Mouse (Mus musculus) urinary bladder, postnatal 14 days (tissue): ENCODE measurements around the gene Hyal3.

Source experiments
- DNase-seq: peaks from one replicate; pipeline ENCODE4 v3.0.0; 2021; ENCODE audit warnings: low spot score

The Hyal3 gene

DNA sequence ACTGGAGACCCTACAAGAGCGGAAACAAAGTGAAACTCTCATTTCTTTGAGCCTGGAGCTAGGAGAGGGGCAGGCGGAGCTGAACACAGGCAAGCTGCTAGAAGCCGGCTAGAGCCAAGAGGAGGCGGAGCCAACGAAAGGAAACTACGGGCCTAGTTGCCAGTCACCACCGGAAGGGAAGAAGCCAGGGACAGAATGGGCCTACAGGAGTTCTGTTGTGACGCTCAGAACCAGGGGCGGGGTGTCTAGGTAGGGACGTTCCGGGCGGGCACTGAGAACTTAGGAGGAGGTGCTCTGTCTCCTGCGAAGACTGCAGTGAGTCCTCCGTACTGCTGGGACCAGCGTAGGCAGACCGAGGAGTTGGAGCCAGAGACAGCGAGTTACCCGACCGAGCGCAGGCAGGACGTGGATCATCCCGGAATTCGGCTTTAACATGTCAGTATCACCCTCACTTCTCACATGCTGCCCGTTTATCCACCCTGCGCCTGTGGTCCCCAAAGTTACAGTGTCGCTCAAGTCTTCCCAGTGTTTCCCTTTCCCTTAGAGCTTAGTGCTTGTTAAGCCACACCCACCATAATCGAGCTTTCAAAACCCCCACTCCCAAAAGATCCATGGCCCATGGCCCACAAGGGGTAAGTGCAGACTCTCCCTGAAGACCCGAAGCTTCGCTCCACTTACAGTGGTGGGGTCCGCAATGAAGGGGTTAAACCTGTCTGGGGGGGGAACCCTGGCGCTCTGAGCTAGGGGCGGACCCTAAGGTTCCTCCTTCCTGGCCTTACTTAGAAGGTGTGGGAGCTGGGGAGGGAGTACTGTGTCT is at the start of gene Hyal3:
TSS of gene Hyal3 (plus strand) at position 318 of the 817 bp plus-strand sequence.
- DNase-seq = peak; percentile 93

DNA sequence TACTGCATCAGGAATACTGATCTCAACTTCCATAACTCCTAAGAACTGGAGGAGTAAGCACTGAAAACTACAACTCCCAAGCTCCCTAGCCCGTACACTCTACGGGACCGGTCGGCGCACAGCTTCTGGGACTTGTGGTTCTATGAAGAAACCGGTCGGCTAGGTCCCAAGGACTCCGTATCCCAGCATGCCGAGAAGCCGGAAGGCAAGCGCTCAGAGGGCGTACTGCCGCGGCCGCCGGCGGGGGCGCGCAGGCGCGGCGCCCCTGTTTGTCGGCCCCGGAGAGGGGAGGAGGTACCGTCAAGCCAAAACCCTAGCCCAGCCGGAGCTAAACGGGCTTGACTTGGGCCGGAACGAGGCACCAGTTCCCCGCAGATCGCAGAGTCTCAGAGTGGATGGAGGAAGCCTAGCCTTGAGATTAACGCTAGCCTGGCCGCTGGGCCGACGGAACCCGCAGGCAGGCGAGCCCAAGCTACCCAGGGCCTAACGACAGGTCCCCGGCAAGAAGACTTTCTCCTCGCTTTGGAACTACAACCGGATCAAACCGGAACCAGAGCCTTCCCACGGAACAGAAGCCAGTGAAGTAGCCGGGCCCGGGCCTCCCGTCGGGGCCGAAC is 46.7 kb upstream of the Hyal3 start, which contains the start of gene Tmem115:
TSS of gene Tmem115 (plus strand) at position 155 of the 617 bp plus-strand sequence.
- DNase-seq = peak; percentile 93

DNA sequence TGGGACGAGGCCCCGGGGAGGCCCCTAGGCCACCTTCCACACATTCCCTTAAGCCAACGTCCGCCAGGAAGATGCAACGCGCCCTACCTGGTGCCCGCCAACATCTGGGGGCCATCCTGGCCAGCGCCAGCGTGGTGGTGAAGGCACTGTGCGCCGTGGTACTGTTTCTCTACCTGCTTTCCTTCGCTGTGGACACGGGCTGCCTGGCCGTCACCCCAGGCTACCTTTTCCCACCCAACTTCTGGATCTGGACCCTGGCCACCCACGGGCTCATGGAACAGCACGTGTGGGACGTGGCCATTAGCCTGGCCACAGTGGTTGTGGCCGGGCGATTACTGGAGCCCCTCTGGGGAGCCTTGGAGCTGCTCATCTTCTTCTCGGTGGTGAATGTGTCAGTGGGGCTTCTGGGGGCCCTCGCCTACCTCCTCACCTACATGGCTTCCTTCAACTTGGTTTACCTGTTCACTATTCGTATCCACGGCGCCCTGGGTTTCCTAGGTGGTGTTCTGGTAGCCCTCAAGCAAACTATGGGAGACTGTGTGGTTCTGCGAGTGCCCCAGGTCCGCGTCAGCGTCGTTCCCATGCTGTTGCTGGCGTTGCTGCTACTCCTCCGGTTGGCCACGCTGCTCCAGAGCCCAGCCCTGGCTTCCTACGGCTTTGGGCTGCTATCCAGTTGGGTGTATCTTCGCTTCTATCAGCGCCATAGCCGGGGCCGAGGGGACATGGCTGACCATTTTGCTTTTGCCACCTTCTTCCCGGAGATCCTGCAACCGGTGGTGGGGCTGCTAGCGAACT is 46.0 kb upstream of the Hyal3 start:
- DNase-seq = no peak

DNA sequence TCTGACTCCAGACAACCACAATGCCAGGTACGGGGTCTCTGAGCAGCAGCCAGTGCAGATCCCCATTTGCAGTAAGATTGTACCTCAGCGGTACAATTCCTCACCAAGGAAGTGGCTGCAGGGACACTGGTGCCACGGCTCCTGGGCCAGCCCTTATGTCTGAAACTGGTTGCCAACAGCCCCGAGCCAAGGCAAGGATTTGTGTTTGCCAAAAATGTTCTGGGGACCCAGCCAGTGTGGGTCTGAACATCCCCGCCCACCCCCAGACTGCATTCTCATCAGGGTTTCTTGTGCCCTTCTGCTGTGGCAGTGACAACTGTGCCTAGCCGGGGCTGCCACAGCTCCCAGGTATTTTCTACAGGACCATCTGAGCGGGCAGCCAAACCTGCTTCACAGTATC is 42.4 kb upstream of the Hyal3 start:
- no peak for DNase-seq

DNA sequence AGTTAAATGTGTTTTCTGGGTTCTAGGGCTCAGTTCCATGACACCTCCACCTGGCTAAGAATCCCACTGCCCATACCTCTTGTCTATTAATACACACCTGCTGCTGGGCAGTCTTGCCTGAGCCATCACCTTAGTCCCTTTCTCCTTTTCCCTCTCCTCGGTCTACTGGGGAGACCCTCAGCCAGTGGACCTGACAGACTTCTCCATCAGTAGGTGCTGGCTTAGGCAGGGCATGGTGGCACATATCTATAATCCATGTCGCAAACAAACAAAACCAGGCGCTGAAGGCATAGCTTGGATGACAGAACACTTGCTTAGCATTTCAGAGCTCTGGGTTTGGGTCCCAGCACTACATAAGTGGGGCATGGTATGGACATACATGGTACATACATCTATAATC is 41.9 kb upstream of the Hyal3 start:
- DNase-seq = no peak

DNA sequence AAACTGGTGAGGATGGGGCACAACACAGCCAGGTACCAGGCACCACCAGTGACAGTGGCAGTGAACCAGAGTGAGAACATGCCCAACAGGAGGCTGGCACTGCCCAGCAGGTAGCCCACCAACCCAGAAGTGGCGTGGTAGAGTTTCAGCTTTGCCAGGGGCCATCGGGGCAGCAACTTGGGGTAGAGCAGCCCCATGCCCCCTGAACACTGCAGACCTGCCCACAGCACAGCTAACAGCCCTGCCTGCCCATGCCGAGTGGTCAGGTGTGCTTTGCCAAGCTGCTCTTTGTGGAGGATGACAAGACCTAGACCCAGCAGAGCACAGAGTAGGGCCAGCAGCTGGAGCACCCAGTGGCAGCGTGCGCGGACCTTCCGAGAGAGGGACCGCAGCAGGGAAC is 40.7 kb upstream of the Hyal3 start:
- DNase-seq = no peak

DNA sequence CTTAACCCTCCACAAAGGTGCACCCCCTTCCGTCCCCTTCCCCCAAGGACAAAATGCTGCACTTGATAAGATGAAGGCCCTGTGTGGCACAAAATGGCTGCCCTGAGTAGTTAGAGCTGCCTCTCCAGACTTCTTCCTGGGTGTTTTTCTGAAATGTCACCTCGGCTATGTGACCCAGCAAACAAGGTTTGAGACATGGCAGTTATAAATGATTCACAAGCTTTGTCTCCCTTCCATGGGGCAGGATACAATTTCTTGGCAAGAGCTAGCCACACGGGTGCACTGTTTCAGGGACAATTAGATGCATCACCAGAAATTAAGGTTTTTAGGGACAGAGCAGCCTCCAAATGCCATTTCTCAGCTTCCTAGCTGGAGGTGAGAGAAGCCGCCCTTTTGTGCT is 40.2 kb upstream of the Hyal3 start:
- DNase-seq = no peak

DNA sequence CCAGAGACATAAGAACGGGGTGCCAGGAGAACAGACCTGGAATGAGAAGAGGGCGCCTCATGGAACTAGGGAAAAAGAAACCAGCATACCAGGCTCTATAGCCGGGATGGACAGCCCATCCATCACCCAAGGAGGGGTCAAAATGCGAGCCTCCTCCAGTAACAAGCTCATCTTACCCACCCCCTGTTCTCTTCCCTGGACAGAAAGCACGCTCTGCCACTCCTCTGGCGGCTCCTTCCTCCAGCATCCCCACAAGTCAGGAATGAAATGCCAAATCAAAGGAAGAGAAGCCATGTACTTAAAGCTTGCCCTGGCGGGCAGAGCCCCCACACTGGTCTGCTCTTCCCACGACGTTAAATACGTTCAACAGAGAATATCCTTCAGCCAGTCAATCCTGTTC is 39.6 kb upstream of the Hyal3 start:
- no peak for DNase-seq

DNA sequence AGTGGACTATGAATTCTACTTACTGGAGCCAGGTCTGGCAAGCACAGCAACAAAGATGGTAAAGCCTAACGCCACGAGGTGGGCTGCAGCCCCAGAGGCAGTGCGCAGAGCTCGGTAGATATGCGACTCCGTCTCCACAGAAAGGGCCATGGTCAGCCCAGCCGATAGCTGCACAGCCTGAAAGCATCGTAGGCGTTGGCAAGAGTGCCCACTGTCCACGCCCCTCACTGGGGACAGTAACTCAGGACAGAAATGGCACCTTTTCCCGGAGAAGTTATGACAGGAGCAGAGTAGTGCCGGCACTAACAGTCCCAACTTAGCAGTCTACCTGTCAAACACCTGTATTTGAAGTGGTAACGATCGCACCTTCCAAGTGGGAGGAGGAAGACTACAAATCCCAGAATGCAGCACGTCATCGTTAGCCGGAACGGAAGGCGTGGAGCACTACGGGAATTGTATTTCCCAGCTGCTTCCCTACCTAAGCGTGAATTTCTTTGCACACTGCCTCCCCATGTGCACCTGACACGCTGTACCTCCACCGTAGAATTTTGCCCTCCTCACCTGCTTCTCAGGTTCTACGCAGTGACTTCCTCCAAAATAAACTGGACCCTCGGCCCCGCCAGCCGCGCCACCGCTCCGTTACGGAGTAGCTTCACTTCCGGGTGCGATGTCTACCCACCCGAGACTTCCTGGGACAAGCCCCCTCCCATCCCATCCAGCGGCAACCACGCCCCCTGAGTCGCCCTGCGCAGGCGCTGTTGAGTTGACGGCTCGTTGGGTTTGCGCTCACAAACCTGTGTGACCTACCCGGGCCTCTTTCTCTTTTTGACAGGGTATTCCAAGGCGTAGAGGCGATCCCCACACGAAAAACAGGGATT is 38.9 kb upstream of the Hyal3 start, which contains the start of the genes Cyb561d2 and Nprl2:
TSS of gene Cyb561d2 (minus strand) at position 720 of the 878 bp plus-strand sequence.
TSS of gene Nprl2 (plus strand) at position 753 of the 878 bp plus-strand sequence.
- DNase-seq = peak; percentile 94

DNA sequence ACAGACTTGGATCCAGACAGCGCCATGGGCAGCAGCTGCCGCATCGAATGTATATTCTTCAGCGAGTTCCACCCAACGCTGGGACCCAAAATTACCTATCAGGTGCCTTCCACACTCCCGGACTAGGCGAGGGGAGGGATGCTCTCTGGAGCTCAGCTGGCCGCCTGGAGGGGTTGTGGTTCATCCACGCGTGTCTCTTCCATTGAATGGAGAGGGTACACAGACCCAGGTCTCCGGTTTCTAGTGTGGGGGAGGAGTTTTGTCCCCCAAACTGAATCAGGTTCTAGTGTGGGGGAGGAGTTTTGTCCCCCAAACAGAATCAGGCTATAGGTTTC is 38.3 kb upstream of the Hyal3 start:
- DNase-seq = no peak

DNA sequence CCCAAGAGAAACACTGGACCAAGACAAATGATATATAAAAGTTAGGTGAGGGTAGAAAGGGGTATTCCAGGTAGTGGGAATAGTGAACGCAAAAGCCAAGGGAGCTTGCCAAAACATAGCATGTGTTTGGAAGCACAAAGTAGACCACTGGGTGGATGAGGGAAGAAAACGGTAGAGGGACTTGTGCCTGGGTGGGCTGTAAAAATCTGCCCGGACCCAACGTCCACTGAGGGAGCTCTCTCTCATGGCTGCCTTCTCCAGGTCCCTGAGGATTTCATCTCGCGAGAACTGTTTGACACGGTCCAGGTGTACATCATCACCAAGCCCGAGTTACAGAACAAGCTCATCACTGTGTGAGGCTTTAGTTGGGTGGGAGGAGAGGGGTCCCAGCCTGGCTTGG is 37.9 kb upstream of the Hyal3 start:
- no peak for DNase-seq

DNA sequence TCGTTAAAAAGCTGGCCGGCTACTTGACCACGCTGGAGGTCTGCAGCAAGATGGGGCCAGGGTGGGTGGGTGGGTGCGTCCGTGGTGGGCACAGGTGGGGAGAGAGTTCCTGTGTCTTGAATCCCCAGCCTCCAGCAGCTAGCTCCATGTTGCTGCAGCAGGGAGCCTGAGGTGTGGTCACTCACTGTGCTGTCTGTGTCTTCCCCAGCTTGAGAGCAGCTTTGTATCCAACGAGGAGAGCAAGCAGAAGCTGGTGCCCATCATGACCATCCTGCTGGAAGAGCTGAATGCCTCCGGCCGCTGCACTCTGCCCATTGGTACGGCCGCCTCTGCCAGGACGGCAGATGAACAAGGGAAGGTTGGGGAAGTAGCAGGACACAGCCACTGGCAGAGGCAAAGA is 37.3 kb upstream of the Hyal3 start:
- DNase-seq = no peak

DNA sequence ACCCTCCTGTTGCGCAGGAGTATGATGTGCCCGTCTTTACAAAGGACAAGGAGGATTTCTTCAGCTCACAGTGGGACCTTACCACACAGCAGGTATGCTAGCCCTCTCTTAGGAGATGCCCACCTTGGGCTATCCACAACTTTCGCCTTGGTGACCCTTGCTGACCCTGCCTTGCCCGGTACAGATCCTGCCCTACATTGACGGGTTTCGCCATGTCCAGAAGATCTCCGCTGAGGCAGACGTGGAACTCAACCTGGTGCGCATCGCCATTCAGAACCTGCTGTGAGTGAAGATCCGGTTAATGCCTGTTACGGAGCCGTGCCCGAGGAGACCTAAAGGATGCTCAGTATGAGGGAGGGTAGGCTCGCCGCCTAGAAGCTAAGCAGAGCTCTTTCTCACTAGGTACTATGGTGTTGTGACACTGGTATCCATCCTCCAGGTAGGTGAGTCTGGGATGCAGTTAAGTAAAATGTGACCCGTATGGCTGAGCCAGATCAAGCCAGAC is 36.4 kb upstream of the Hyal3 start:
- no peak for DNase-seq

DNA sequence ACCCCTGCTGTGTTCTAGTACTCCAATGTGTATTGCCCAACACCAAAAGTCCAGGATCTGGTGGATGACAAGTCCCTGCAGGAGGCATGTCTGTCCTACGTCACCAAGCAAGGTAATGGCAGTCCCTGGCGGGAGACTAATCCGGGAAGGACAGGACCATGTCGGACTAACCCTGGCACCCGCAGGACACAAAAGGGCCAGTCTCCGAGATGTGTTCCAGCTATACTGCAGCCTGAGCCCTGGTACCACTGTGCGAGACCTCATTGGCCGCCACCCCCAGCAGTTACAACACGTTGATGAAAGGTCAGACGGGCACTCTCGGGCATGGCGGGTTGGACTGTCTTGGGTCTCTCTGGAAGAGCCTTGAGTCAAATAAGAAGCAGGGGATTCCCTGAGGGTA is 35.9 kb upstream of the Hyal3 start:
- no peak for DNase-seq

DNA sequence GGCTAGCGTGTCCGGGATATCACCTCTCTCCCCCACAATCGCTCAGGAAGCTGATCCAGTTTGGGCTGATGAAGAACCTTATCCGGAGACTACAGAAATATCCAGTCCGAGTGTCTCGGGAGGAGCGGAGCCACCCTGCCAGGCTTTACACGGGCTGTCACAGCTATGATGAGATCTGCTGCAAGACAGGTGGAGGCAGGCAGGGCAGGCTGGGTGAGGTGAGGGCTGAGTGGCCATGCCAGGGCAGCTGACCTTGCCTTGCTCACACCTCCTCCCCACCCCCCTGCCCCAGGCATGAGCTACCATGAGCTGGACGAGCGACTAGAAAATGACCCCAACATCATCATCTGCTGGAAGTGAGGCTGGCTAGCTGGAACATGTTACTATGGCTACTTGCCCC is 35.4 kb upstream of the Hyal3 start:
- no peak for DNase-seq

DNA sequence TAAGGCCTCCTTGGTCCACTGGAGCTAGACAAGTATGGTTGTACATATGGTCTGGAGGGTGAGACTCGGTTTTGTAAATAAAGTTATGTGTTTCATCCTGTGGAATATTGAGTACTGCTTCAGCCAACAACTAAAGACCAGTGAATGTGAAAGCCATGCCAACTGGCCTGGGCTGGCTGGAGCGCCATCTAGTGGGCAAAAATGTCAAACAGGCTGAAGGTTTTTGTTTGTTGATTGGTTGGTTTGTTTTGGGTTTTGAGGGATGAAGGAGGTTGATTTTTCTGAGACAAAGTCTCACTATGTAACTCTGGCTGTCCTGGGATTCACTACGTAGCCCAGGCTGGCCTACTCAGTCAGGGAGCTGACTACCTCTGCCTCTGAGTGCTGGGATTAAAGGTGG is 35.0 kb upstream of the Hyal3 start:
- peak; percentile 80 for DNase-seq

DNA sequence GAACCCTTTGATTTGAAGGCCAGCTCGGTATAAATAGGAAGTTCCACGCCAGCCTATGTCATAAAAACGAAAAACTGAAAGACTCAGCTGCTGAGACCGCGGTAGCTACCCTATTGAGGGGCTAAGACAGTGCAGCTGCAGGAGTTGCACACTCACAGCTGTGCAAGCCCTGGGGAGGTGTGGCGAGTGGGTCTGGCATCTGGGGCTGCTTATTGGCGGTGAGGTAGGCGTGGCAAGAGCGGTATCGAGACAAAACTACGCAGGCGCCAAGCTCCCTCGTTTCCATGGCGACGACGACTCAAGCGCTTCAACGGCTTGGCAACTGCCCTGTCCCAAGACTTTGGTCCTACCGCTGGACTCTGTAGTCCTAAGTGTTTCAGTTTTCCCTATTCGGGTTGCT is 33.6 kb upstream of the Hyal3 start, which contains the start of gene Zmynd10:
TSS of gene Zmynd10 (plus strand) at position 273 of the 400 bp plus-strand sequence.
- peak; percentile 89 for DNase-seq

DNA sequence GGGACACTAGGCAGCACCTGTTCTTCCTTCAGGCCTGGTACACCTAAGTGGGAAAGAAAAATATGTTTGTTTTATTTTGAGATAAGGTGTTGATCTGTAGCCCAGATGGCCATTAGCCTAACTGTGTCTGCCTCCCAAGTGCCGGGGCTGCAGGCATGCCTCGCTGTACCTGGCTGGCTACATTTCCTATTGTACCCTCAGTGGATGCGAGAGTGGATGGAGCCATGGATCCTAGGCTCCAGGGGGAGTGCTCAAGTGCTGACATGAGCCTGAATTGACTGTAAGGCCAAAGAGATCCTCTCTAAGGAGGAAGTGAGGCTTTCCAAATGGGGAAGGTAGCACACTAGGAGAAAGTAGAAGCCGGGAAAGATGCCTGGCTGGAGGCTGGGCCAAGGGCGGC is 32.7 kb upstream of the Hyal3 start:
- no peak for DNase-seq

DNA sequence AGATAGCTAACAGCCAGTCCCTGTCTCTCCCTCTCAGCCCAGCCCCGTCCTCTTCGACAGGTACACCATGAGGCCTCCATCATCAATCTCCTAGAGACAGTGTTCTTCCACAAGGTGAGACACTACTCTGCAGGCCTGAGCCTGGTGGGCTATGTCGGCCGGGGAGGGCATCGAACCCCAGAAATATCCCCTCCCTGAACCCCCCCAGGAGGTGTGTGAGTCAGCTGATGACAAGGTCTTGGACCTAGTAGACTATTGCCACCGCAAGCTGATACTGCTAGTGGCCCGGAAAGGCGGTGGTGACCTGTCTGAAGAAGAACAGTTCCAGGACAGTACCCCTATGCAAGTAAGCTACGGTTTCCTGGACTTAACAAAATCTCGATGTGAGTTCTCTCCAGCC is 31.8 kb upstream of the Hyal3 start:
- no peak for DNase-seq

DNA sequence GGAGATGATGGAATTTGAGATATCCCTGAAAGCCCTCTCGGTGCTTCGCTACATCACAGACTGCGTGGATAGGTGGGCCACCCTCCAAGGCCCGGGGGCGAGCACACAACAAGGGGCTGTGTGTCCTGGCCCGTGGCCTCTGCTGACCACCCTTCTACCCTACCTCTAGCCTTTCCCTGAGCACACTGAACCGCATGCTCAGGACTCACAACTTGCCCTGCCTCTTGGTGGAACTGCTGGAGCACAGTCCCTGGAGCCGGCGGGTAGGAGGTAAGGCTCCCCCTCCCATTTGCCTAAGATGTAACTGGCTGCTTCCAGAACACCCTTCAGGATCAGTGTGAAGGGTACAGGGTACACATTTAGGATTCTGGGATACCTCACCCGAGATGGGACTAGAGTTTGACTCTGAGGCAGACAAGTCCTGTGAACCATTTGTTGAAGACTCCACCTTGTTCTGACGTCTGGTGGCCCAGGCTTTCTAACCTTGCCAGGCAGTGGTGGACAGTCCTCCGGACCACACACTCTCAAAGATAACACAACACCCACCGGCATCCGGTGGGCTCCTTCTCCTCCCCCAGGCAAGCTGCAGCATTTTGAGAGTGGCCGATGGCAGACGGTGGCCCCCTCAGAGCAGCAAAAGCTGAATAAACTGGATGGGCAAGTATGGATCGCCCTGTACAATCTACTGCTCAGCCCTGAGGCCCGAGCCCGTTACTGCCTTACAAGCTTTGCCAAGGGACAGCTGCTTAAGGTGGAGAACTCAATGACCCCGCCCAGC is 31.1 kb upstream of the Hyal3 start:
- DNase-seq = no peak
